8 mouse cellular contexts compared by ENCODE assay signal in genomic region chr16:4789311-4789768, GRCm38 (mm10). TPM values are rescaled to one million over a fixed set of nuclear protein-coding genes. Genes with fewer than 3 reads are reported as not detected.
DNase-seq lines count a peak whose midpoint lies in the region; ATAC-seq and TF ChIP-seq lines count a peak whose summit lies in the region.

No protein-coding gene starts in this region.

- peak overlapping the region; percentile 99 for H3K27ac ChIP-seq in heart, embryonic 10.5 days
- H3K27ac ChIP-seq in bone marrow, adult 2 months (ENCODE audit: control insufficient read depth, insufficient read depth, low read depth, low read length, poor library complexity), result no peak overlapping the region
- peak overlapping the region; percentile 96 for H3K27ac ChIP-seq in forebrain, embryonic 13.5 days
- H3K27ac ChIP-seq in limb, embryonic 12.5 days, result peak overlapping the region; percentile 99
- H3K27ac ChIP-seq in neural tube, embryonic 14.5 days (ENCODE audit: low read depth, low read length), result peak overlapping the region; percentile 96

- no peaks in the 10 kb centered on the region for H3K27me3 ChIP-seq in heart, embryonic 10.5 days (ENCODE audit: insufficient read depth, poor library complexity, severe bottlenecking)
- no peaks in the 10 kb centered on the region for H3K27me3 ChIP-seq in forebrain, embryonic 13.5 days
- no peaks in the 10 kb centered on the region for H3K27me3 ChIP-seq in limb, embryonic 12.5 days
- no peaks in the 10 kb centered on the region for H3K27me3 ChIP-seq in neural tube, embryonic 14.5 days (ENCODE audit: control insufficient read depth, insufficient read depth, low read length)

- H3K9me3 ChIP-seq in heart, embryonic 10.5 days, result no peaks in the 10 kb centered on the region
- no peaks in the 10 kb centered on the region for H3K9me3 ChIP-seq in forebrain, embryonic 13.5 days (replicated peaks)
- no peaks in the 10 kb centered on the region for H3K9me3 ChIP-seq in limb, embryonic 12.5 days
- no peaks in the 10 kb centered on the region for H3K9me3 ChIP-seq in neural tube, embryonic 14.5 days (ENCODE audit: control insufficient read depth, low read length)

- DNase-seq in heart, embryonic 10.5 days (ENCODE audit: low spot score), result no peak
- no peak for DNase-seq in heart, postnatal 14 days
- peak; percentile 65 for DNase-seq in 3T3-L1 (ENCODE audit: low read depth, low spot score)
- no peak for DNase-seq in layer of hippocampus, postnatal 14 days (ENCODE audit: low spot score in 2 of 2)

- TF ChIP-seq POLR2A in bone marrow, adult 2 months (IDR thresholded peaks at IDR 0.05; ENCODE audit: borderline replicate concordance, control insufficient read depth, low read depth, low read length), result no peak

- peaks cover 42% of the 10 kb centered on the region for H3K4me1 ChIP-seq in heart, embryonic 10.5 days
- peaks cover 1% of the 10 kb centered on the region; the same call in 1 of the 2 replicates for H3K4me1 ChIP-seq in bone marrow, adult 2 months (ENCODE audit: control insufficient read depth, insufficient read depth, low read length)
- H3K4me1 ChIP-seq in forebrain, embryonic 13.5 days, result peaks cover 28% of the 10 kb centered on the region
- H3K4me1 ChIP-seq in limb, embryonic 12.5 days (replicated peaks), result peaks cover 20% of the 10 kb centered on the region
- peaks cover 21% of the 10 kb centered on the region for H3K4me1 ChIP-seq in neural tube, embryonic 14.5 days (ENCODE audit: control insufficient read depth, insufficient read depth, low read length)

- peaks cover 4% of the 10 kb centered on the region; the same call in 1 of the 2 replicates for H3K36me3 ChIP-seq in heart, embryonic 10.5 days
- H3K36me3 ChIP-seq in forebrain, embryonic 13.5 days (ENCODE audit: poor library complexity, severe bottlenecking), result no peaks in the 10 kb centered on the region
- peaks cover 6% of the 10 kb centered on the region; the same call in 1 of the 2 replicates for H3K36me3 ChIP-seq in limb, embryonic 12.5 days
- H3K36me3 ChIP-seq in neural tube, embryonic 14.5 days (ENCODE audit: control insufficient read depth, insufficient read depth, low read length), result no peaks in the 10 kb centered on the region

- TF ChIP-seq CTCF in bone marrow, adult 2 months (IDR thresholded peaks at IDR 0.05; ENCODE audit: control insufficient read depth, insufficient read depth, low read length), result no peak

- WGBS in heart, embryonic 10.5 days, result under 1% methylated on average over 29 of the region's 29 CpGs
- 1% methylated on average over 29 of the region's 29 CpGs for WGBS in bone marrow, adult 2 months
- under 1% methylated on average over 29 of the region's 29 CpGs for WGBS in forebrain, embryonic 13.5 days
- under 1% methylated on average over 29 of the region's 29 CpGs for WGBS in limb, embryonic 12.5 days
- 1% methylated on average over 29 of the region's 29 CpGs for WGBS in neural tube, embryonic 14.5 days

- peak overlapping the region; percentile 85 for H3K4me3 ChIP-seq in heart, embryonic 10.5 days
- peak overlapping the region; percentile 90 for H3K4me3 ChIP-seq in bone marrow, adult 2 months (replicated peaks; ENCODE audit: control insufficient read depth, low read depth, low read length)
- peak overlapping the region; percentile 86 for H3K4me3 ChIP-seq in forebrain, embryonic 13.5 days
- peak overlapping the region; percentile 75 for H3K4me3 ChIP-seq in limb, embryonic 12.5 days (replicated peaks)
- peak overlapping the region; percentile 82 for H3K4me3 ChIP-seq in neural tube, embryonic 14.5 days (ENCODE audit: low read depth, low read length)

- ATAC-seq in forebrain, embryonic 13.5 days, result peak; percentile 61
- ATAC-seq in limb, embryonic 12.5 days (ENCODE audit: insufficient number of reproducible peaks, insufficient read depth, low FRiP score, low TSS enrichment, low read depth), result peak; percentile 75
- peak; percentile 72 for ATAC-seq in neural tube, embryonic 14.5 days (ENCODE audit: low read depth)

- intact Hi-C loops in heart, postnatal 14 days (cut with DNase I), result loop anchor here (5.0 kb wide), 2 partner anchors 102 to 123 kb away; no protein-coding TSS in a partner anchor

- peak overlapping the region; percentile 94 for H3K4me2 ChIP-seq in forebrain, embryonic 13.5 days
- H3K4me2 ChIP-seq in limb, embryonic 12.5 days, result peak overlapping the region; percentile 66
- H3K4me2 ChIP-seq in neural tube, embryonic 14.5 days (ENCODE audit: low read depth, low read length), result peak overlapping the region; percentile 84

- peak overlapping the region; percentile 90 for H3K9ac ChIP-seq in forebrain, embryonic 13.5 days
- H3K9ac ChIP-seq in limb, embryonic 12.5 days (replicated peaks), result peak overlapping the region; percentile 90
- H3K9ac ChIP-seq in neural tube, embryonic 14.5 days (replicated peaks; ENCODE audit: low read depth, low read length), result peak overlapping the region; percentile 69

RNA-seq across cellular contexts. Expression of gene Cdip1, which starts 0.8 kb away (rescaled TPM):
- polyA plus RNA-seq in heart, embryonic 10.5 days (2016; fragmentation: Nextera tagmentation; extraction: Ambion mirVana), result 121 and 152 TPM in 2 replicates
- 10 to 100 TPM; 78.8 to 81.3 TPM for total RNA-seq in heart, postnatal 14 days (2021)
- 10.6 and 17.2 TPM in 2 replicates for polyA plus RNA-seq in bone marrow, adult 2 months (2011; ENCODE audit: insufficient read depth, insufficient read length, low replicate concordance, missing spikeins)
- 92.2 and 103 TPM in 2 replicates for polyA plus RNA-seq in forebrain, embryonic 13.5 days (2015; fragmentation: Nextera tagmentation; extraction: Ambion mirVana)
- polyA plus RNA-seq in limb, embryonic 12.5 days (2016; fragmentation: Nextera tagmentation; extraction: Ambion mirVana), result 90.1 and 93.3 TPM in 2 replicates
- 125 TPM in 2 replicates for polyA plus RNA-seq in neural tube, embryonic 14.5 days (2014; fragmentation: Nextera tagmentation; extraction: Ambion mirVana)
- total RNA-seq in layer of hippocampus, postnatal 14 days (2021), result 100 to 1,000 TPM; 188 to 191 TPM

RNA-seq across cellular contexts. Expression of gene 4930562C15Rik, which starts 45.9 kb away (rescaled TPM):
- 0.44 and 0.59 TPM in 2 replicates for polyA plus RNA-seq in heart, embryonic 10.5 days (2016; fragmentation: Nextera tagmentation; extraction: Ambion mirVana)
- total RNA-seq in heart, postnatal 14 days (2021), result under 1 TPM in 1 of 2 experiments, not detected in 1; 0.14 TPM
- polyA plus RNA-seq in bone marrow, adult 2 months (2011; ENCODE audit: insufficient read depth, insufficient read length, low replicate concordance, missing spikeins), result 1.7 TPM in 1 of 2 replicates, not detected in the other
- 0.37 and 0.39 TPM in 2 replicates for polyA plus RNA-seq in forebrain, embryonic 13.5 days (2015; fragmentation: Nextera tagmentation; extraction: Ambion mirVana)
- polyA plus RNA-seq in limb, embryonic 12.5 days (2016; fragmentation: Nextera tagmentation; extraction: Ambion mirVana), result 0.46 and 0.58 TPM in 2 replicates
- polyA plus RNA-seq in neural tube, embryonic 14.5 days (2014; fragmentation: Nextera tagmentation; extraction: Ambion mirVana), result 0.85 and 0.86 TPM in 2 replicates
- total RNA-seq in layer of hippocampus, postnatal 14 days (2021), result not detected
